Mouse (Mus musculus) activated CD4-positive, CD25-positive, alpha-beta regulatory T cell, adult 9 weeks (primary cell): ENCODE results near the gene Olfr1502. TPM values are rescaled to one million over a fixed set of nuclear protein-coding genes. Genes with fewer than 3 reads are reported as not detected.

Experiments
- polyA plus RNA-seq: library from polyadenylated mRNA; unstranded; fragments of 100-300 nt; shearing (Covaris generic); gene quantifications from one replicate; pipeline ENCODE4 v1.2.1, GENCODE M21; 2017

Gene Olfr1502
- polyA plus RNA-seq = not detected

GRCm38 (mm10) chr19:13861495-13861894 lies at the start of gene Olfr1502:
Olfr1502 (plus strand) TSS chr19:13861795.

GRCm38 (mm10) chr19:13819347-13819746 lies 42.2 kb upstream of the Olfr1502 start, which contains the start of gene Olfr1499:
Olfr1499 (minus strand) TSS chr19:13819447.

GRCm38 (mm10) chr19:13830388-13830787 lies 31.2 kb upstream of the Olfr1502 start, which contains the start of gene Olfr1500:
Olfr1500 (minus strand) TSS chr19:13830488.

GRCm38 (mm10) chr19:13850592-13850991 lies 11.0 kb upstream of the Olfr1502 start, which contains the start of gene Olfr1501:
Olfr1501 (minus strand) TSS chr19:13850692.

GRCm38 (mm10) chr19:13897828-13898227 lies 36.2 kb downstream of the Olfr1502 start, which contains the start of gene Olfr1504:
Olfr1504 (minus strand) TSS chr19:13897928.

Other genes starting within 250 kb of the Olfr1502 start
- not detected for gene Olfr1487, start 244.4 kb upstream of the Olfr1502 start, polyA plus RNA-seq
- not detected for gene Olfr1489, start 230.2 kb upstream of the Olfr1502 start, polyA plus RNA-seq
- not detected for gene Olfr1490, start 210.7 kb upstream of the Olfr1502 start, polyA plus RNA-seq
- not detected for gene Olfr1491, start 164.5 kb upstream of the Olfr1502 start, polyA plus RNA-seq
- gene Olfr1493-ps1, start 138.5 kb upstream of the Olfr1502 start, polyA plus RNA-seq = not detected
- not detected for gene Olfr1494, start 122.1 kb upstream of the Olfr1502 start, polyA plus RNA-seq
- not detected for gene Olfr1495, start 97.2 kb upstream of the Olfr1502 start, polyA plus RNA-seq
- not detected for gene Olfr1496, start 83.9 kb upstream of the Olfr1502 start, polyA plus RNA-seq
- gene Olfr1497, start 63.6 kb upstream of the Olfr1502 start, polyA plus RNA-seq = not detected
- gene Olfr1499, start 42.3 kb upstream of the Olfr1502 start, polyA plus RNA-seq = not detected
- not detected for gene Olfr1500, start 31.3 kb upstream of the Olfr1502 start, polyA plus RNA-seq
- not detected for gene Olfr1501, start 11.1 kb upstream of the Olfr1502 start, polyA plus RNA-seq
- not detected for gene Olfr1504, start 36.1 kb downstream of the Olfr1502 start, polyA plus RNA-seq
- not detected for gene Olfr1505, start 51.7 kb downstream of the Olfr1502 start, polyA plus RNA-seq